Mouse (Mus musculus) lung, embryonic 16.5 days (tissue): ENCODE results near the gene Gm44596. TPM values are rescaled to one million over a fixed set of nuclear protein-coding genes. Genes with fewer than 3 reads are reported as not detected.
A peak's percentile ranks its signal among the peaks of the same experiment; 100 is the strongest.

ENCODE experiments used
- ATAC-seq: fragments of 200-750 bp; cut with Nextera tagmentation; 2 replicates; pipeline ENCODE4 v1.8.0; 2017; ENCODE audit warnings: low read depth, mild to moderate bottlenecking, moderate library complexity
- H3K27ac ChIP-seq: fragments of 300-500 bp; sonication (generic); 2 replicates; pipeline ENCODE4 v1.5.1; 2014; ENCODE audit warnings: mild to moderate bottlenecking, control low read depth, low read length
- H3K27me3 ChIP-seq: fragments of 300-500 bp; sonication (generic); 2 replicates; pipeline ENCODE4 v1.6.1; 2014; ENCODE audit warnings: low read depth, low read length, mixed read lengths; ENCODE audit not compliant: control insufficient read depth, insufficient read depth
- H3K36me3 ChIP-seq: fragments of 300-500 bp; sonication (generic); 2 replicates; pipeline ENCODE4 v1.6.1; 2014; ENCODE audit warnings: low read length; ENCODE audit not compliant: control insufficient read depth, insufficient read depth
- H3K4me1 ChIP-seq: fragments of 300-500 bp; sonication (generic); replicated peaks from 2 replicates; pipeline ENCODE4 v1.6.1; 2014; ENCODE audit warnings: low read length, mixed read lengths; ENCODE audit not compliant: control insufficient read depth, insufficient read depth
- H3K4me2 ChIP-seq: fragments of 300-500 bp; sonication (generic); 2 replicates; pipeline ENCODE4 v1.6.1; 2014; ENCODE audit warnings: low read depth, low read length, control low read depth
- H3K4me3 ChIP-seq: fragments of 300-500 bp; sonication (generic); 2 replicates; pipeline ENCODE4 v1.5.1; 2014; ENCODE audit warnings: mild to moderate bottlenecking, low read length, control low read depth
- H3K9ac ChIP-seq: fragments of 300-500 bp; sonication (generic); 2 replicates; pipeline ENCODE4 v1.6.1; 2014; ENCODE audit warnings: low read length, control low read depth
- H3K9me3 ChIP-seq: fragments of 300-500 bp; sonication (generic); 2 replicates; pipeline ENCODE4 v1.6.1; 2016; ENCODE audit warnings: low read length; ENCODE audit not compliant: control insufficient read depth
- WGBS: fragments of 180-500 bp; shearing (Covaris S2); extraction: QIAGEN DNeasy Blood & Tissue Kit; methylation state at CpG from one replicate; pipeline ENCODE4 v1.1.7; 2014; 5-methylcytosine and 5-hydroxymethylcytosine counted together
- polyA plus RNA-seq: library from polyadenylated mRNA; unstranded; fragments of >200 nt; fragmentation: Nextera tagmentation; extraction: Ambion mirVana; gene quantifications from 2 replicates; pipeline ENCODE4 v1.2.1, GENCODE M21; 2015

The Gm44596 gene
- polyA plus RNA-seq, 1 experiment from 2014 or later, result not detected

- peak overlapping the region; percentile 86 for H3K9ac ChIP-seq
- peaks cover 16% of the 10 kb centered on the region for H3K36me3 ChIP-seq
- peak; percentile 67 for ATAC-seq
- H3K27me3 ChIP-seq, result no peaks in the 10 kb centered on the region
- H3K4me1 ChIP-seq, result peaks cover 7% of the 10 kb centered on the region
- peak overlapping the region; percentile 88 for H3K4me2 ChIP-seq
- H3K9me3 ChIP-seq, result no peaks in the 10 kb centered on the region
- H3K4me3 ChIP-seq, result peak overlapping the region; percentile 67
- peak overlapping the region; percentile 72 for H3K27ac ChIP-seq
- under 1% methylated on average over 28 of the region's 28 CpGs for WGBS
Measured at GRCm38 (mm10) chr6:128355201-128355681, 20.1 kb upstream of the Gm44596 start.

- H3K27me3 ChIP-seq, result no peaks in the 10 kb centered on the region
- peaks cover 9% of the 10 kb centered on the region for H3K4me1 ChIP-seq
- WGBS, result under 1% methylated on average over 39 of the region's 42 CpGs
- H3K36me3 ChIP-seq, result peaks cover 14% of the 10 kb centered on the region
- peak; percentile 99 for ATAC-seq
- H3K9ac ChIP-seq, result peak within 1 kb of the TSS; percentile 86
- peak within 1 kb of the TSS; percentile 67 for H3K4me3 ChIP-seq
- peak within 1 kb of the TSS; percentile 88 for H3K4me2 ChIP-seq
- H3K27ac ChIP-seq, result peak within 1 kb of the TSS; percentile 72
- no peaks in the 10 kb centered on the region for H3K9me3 ChIP-seq
Measured at GRCm38 (mm10) chr6:128355726-128356416, 19.4 kb upstream of the Gm44596 start, which contains the start of gene Tulp3. Gene Tulp3 (minus strand): TSS chr6:128355851.

- ATAC-seq, result no peak
- H3K4me3 ChIP-seq, result no peak overlapping the region
- no peak overlapping the region for H3K9ac ChIP-seq
- H3K4me2 ChIP-seq, result no peak overlapping the region
- H3K27me3 ChIP-seq, result no peaks in the 10 kb centered on the region
- H3K27ac ChIP-seq, result no peak overlapping the region
- peaks cover 24% of the 10 kb centered on the region for H3K4me1 ChIP-seq
- 33% methylated on average over 2 of the region's 2 CpGs for WGBS
- no peaks in the 10 kb centered on the region for H3K9me3 ChIP-seq
- H3K36me3 ChIP-seq, result peaks cover 13% of the 10 kb centered on the region
Measured at GRCm38 (mm10) chr6:128358999-128359398, 16.3 kb upstream of the Gm44596 start.

GRCm38 (mm10) chr6:128361901-128362300 is 13.4 kb upstream of the Gm44596 start:
- Histone ChIP-seq H3K4me3 (peak overlapping the region; percentile 87), H3K36me3 (peaks cover 18% of the 10 kb centered on the region), H3K4me1 (peaks cover 16% of the 10 kb centered on the region), H3K9ac (peak overlapping the region; percentile 89), H3K9me3 (no peaks in the 10 kb centered on the region), H3K4me2 (peak overlapping the region; percentile 78), H3K27ac (peak overlapping the region; percentile 97), H3K27me3 (no peaks in the 10 kb centered on the region)
- WGBS, result 12% methylated on average over 9 of the region's 9 CpGs
- ATAC-seq, result no peak

GRCm38 (mm10) chr6:128362381-128363006 is 12.8 kb upstream of the Gm44596 start, which contains the start of the genes Rhno1 and Foxm1:
Gene Rhno1 (minus strand): TSS chr6:128362911.
Gene Foxm1 (plus strand): TSS chr6:128362967.
- peaks cover 22% of the 10 kb centered on the region for H3K36me3 ChIP-seq
- peak within 1 kb of the TSS; percentile 78 for H3K4me2 ChIP-seq
- H3K4me1 ChIP-seq, result peaks cover 16% of the 10 kb centered on the region
- peak; percentile 91 for ATAC-seq
- peak within 1 kb of the TSS; percentile 97 for H3K27ac ChIP-seq
- WGBS, result 0% methylated on average over 49 of the region's 76 CpGs
- H3K9ac ChIP-seq, result peak within 1 kb of the TSS; percentile 89
- H3K27me3 ChIP-seq, result no peaks in the 10 kb centered on the region
- no peaks in the 10 kb centered on the region for H3K9me3 ChIP-seq
- peak within 1 kb of the TSS; percentile 87 for H3K4me3 ChIP-seq

GRCm38 (mm10) chr6:128363007-128363825 is 12.1 kb upstream of the Gm44596 start:
- H3K27me3 ChIP-seq, result no peaks in the 10 kb centered on the region
- WGBS, result 2% methylated on average over 44 of the region's 46 CpGs
- H3K27ac ChIP-seq, result peak overlapping the region; percentile 97
- H3K36me3 ChIP-seq, result peaks cover 20% of the 10 kb centered on the region
- no peaks in the 10 kb centered on the region for H3K9me3 ChIP-seq
- ATAC-seq, result peak; percentile 6
- peak overlapping the region; percentile 89 for H3K9ac ChIP-seq
- H3K4me3 ChIP-seq, result peak overlapping the region; percentile 87
- peak overlapping the region; percentile 78 for H3K4me2 ChIP-seq
- peaks cover 16% of the 10 kb centered on the region for H3K4me1 ChIP-seq

- Histone ChIP-seq H3K9ac (no peak overlapping the region), H3K27me3 (no peaks in the 10 kb centered on the region), H3K4me2 (no peak overlapping the region), H3K9me3 (no peaks in the 10 kb centered on the region), H3K27ac (no peak overlapping the region), H3K36me3 (peaks cover 22% of the 10 kb centered on the region), H3K4me3 (no peak overlapping the region), H3K4me1 (peaks cover 16% of the 10 kb centered on the region)
- 65% methylated on average over 6 of the region's 6 CpGs for WGBS
- no peak for ATAC-seq
Measured at GRCm38 (mm10) chr6:128364721-128365120, 10.6 kb upstream of the Gm44596 start.

GRCm38 (mm10) chr6:128366466-128366865 is 8.8 kb upstream of the Gm44596 start:
- Histone ChIP-seq H3K9me3 (no peaks in the 10 kb centered on the region), H3K36me3 (peaks cover 38% of the 10 kb centered on the region), H3K9ac (no peak overlapping the region), H3K4me1 (peaks cover 8% of the 10 kb centered on the region), H3K4me2 (no peak overlapping the region), H3K27ac (no peak overlapping the region), H3K4me3 (no peak overlapping the region), H3K27me3 (no peaks in the 10 kb centered on the region)
- 82% methylated on average over 5 of the region's 5 CpGs for WGBS
- ATAC-seq, result no peak

- H3K27me3 ChIP-seq, result no peaks in the 10 kb centered on the region
- no peaks in the 10 kb centered on the region for H3K9me3 ChIP-seq
- H3K4me3 ChIP-seq, result no peak overlapping the region
- peaks cover 71% of the 10 kb centered on the region for H3K36me3 ChIP-seq
- H3K9ac ChIP-seq, result no peak overlapping the region
- ATAC-seq, result no peak
- no peak overlapping the region for H3K27ac ChIP-seq
- WGBS, result 88% methylated on average over 5 of the region's 5 CpGs
- H3K4me2 ChIP-seq, result no peak overlapping the region
- H3K4me1 ChIP-seq, result no peaks in the 10 kb centered on the region
Measured at GRCm38 (mm10) chr6:128370040-128370439, 5.3 kb upstream of the Gm44596 start.
